Mouse (Mus musculus): Measurements from ENCODE around the gene Kirrel3.

DNA sequence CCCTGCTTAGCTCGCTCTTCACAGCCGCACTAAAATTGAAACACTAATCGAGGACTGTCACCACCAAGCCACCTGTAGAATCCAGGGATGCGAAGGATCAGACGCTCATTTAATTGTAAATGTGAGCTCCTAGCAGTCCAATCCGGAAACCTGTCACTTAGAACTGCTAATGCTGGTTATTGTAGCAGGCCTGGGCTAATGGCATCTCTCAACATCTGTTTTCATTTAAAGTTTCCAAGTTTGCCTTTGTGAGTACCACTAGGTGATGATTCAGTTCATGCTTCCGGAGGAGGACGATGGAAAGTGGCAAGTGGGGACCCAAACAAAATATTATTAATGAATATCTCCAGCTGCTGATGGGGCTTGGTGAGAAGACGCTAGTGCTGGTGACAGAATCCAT lies 161.1 kb downstream of the Kirrel3 start:
- TF ChIP-seq EP300 (IDR thresholded peaks at IDR 0.05; ENCODE audit: low read depth) (no peak), CTCF (IDR thresholded peaks at IDR 0.05; ENCODE audit: low read depth) (no peak)
